Mouse (Mus musculus): ENCODE results near the gene Unc119. TPM values are rescaled to one million over a fixed set of nuclear protein-coding genes. Genes with fewer than 3 reads are reported as not detected.

Gene Unc119
- polyA plus RNA-seq, 1 experiment from 2014 or later = 43.0 TPM

GRCm38 (mm10) chr11:78392728-78393127 is 49.4 kb downstream of the Unc119 start:
- no peak overlapping the region for H3K4me3 ChIP-seq (ENCODE audit: control insufficient read depth in 1 of 2, insufficient read depth in 1 of 2, low read depth in 1 of 2, low read length in 2 of 2)
- no peaks in the 10 kb centered on the region for H3K4me1 ChIP-seq (ENCODE audit: control insufficient read depth in 2 of 2, insufficient read depth in 2 of 2, low read length in 2 of 2)
- WGBS = 68% methylated on average over 3 of the region's 3 CpGs
- H3K27me3 ChIP-seq (ENCODE audit: control insufficient read depth, insufficient read depth, low read length) = no peaks in the 10 kb centered on the region
- ATAC-seq (ENCODE audit: insufficient number of reproducible peaks, insufficient read depth, low FRiP score, low read depth) = no peak
- no peak overlapping the region for H3K27ac ChIP-seq (replicated peaks in 1 of 2; ENCODE audit: control insufficient read depth in 1 of 2, insufficient read depth in 1 of 2, low read depth in 2 of 2, low read length in 2 of 2)
- H3K36me3 ChIP-seq (ENCODE audit: control insufficient read depth, insufficient read depth, low read length) = no peaks in the 10 kb centered on the region
- H3K9me3 ChIP-seq (ENCODE audit: control insufficient read depth, low read length) = no peaks in the 10 kb centered on the region
- no peak overlapping the region for H3K4me2 ChIP-seq (ENCODE audit: low read length)
- no peak overlapping the region for H3K9ac ChIP-seq (ENCODE audit: low read length)

GRCm38 (mm10) chr11:78396950-78397349 is 53.7 kb downstream of the Unc119 start:
- Histone ChIP-seq H3K4me2 (ENCODE audit: low read length) (peak overlapping the region; percentile 32; the same call in 1 of the 2 replicates), H3K27ac (replicated peaks in 1 of 2; ENCODE audit: control insufficient read depth in 1 of 2, insufficient read depth in 1 of 2, low read depth in 2 of 2, low read length in 2 of 2) (no peak overlapping the region), H3K36me3 (ENCODE audit: control insufficient read depth, insufficient read depth, low read length) (no peaks in the 10 kb centered on the region), H3K9ac (ENCODE audit: low read length) (no peak overlapping the region), H3K4me3 (ENCODE audit: control insufficient read depth in 1 of 2, insufficient read depth in 1 of 2, low read depth in 1 of 2, low read length in 2 of 2) (no peak overlapping the region), H3K27me3 (ENCODE audit: control insufficient read depth, insufficient read depth, low read length) (peaks cover 4% of the 10 kb centered on the region; the same call in 1 of the 2 replicates), H3K4me1 (ENCODE audit: control insufficient read depth in 2 of 2, insufficient read depth in 2 of 2, low read length in 2 of 2) (no peaks in the 10 kb centered on the region), H3K9me3 (ENCODE audit: control insufficient read depth, low read length) (no peaks in the 10 kb centered on the region)
- WGBS = 50% methylated on average over 11 of the region's 11 CpGs
- no peak for ATAC-seq (ENCODE audit: insufficient number of reproducible peaks, insufficient read depth, low FRiP score, low read depth)

DNA sequence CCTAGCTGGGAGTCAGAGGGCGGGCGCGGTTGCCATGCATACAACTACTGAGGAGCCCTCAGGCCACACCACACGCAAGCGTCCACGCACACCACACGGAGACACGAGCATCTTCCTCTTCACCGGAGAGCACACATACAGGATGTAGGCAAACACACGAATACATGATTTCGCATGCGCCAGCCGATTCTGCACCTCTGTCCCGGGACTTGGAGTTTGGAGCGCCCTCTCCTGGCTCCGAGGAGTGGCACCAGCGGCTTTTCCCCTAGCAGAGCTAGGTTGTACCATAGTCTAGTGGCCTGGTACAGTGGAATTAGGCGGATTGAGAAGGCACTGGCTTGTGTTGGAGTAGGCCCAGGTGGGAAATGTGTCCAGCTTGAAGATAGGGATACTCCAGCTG is 54.1 kb downstream of the Unc119 start:
- 10% methylated on average over 18 of the region's 18 CpGs for WGBS
- H3K4me3 ChIP-seq (ENCODE audit: control insufficient read depth in 1 of 2, insufficient read depth in 1 of 2, low read depth in 1 of 2, low read length in 2 of 2) = no peak overlapping the region
- no peak overlapping the region for H3K9ac ChIP-seq (ENCODE audit: low read length)
- peak overlapping the region; percentile 32; the same call in 1 of the 2 replicates for H3K4me2 ChIP-seq (ENCODE audit: low read length)
- no peaks in the 10 kb centered on the region for H3K4me1 ChIP-seq (ENCODE audit: control insufficient read depth in 2 of 2, insufficient read depth in 2 of 2, low read length in 2 of 2)
- ATAC-seq (ENCODE audit: insufficient number of reproducible peaks, insufficient read depth, low FRiP score, low read depth) = no peak
- H3K27ac ChIP-seq (replicated peaks in 1 of 2; ENCODE audit: control insufficient read depth in 1 of 2, insufficient read depth in 1 of 2, low read depth in 2 of 2, low read length in 2 of 2) = no peak overlapping the region
- H3K36me3 ChIP-seq (ENCODE audit: control insufficient read depth, insufficient read depth, low read length) = no peaks in the 10 kb centered on the region
- H3K27me3 ChIP-seq (ENCODE audit: control insufficient read depth, insufficient read depth, low read length) = peaks cover 4% of the 10 kb centered on the region; the same call in 1 of the 2 replicates
- H3K9me3 ChIP-seq (ENCODE audit: control insufficient read depth, low read length) = no peaks in the 10 kb centered on the region

GRCm38 (mm10) chr11:78398212-78398611 is 54.9 kb downstream of the Unc119 start:
- H3K27ac ChIP-seq (replicated peaks in 1 of 2; ENCODE audit: control insufficient read depth in 1 of 2, insufficient read depth in 1 of 2, low read depth in 2 of 2, low read length in 2 of 2) = no peak overlapping the region
- H3K4me2 ChIP-seq (ENCODE audit: low read length) = no peak overlapping the region
- no peak overlapping the region for H3K4me3 ChIP-seq (ENCODE audit: control insufficient read depth in 1 of 2, insufficient read depth in 1 of 2, low read depth in 1 of 2, low read length in 2 of 2)
- no peak overlapping the region for H3K9ac ChIP-seq (ENCODE audit: low read length)
- no peak for ATAC-seq (ENCODE audit: insufficient number of reproducible peaks, insufficient read depth, low FRiP score, low read depth)
- no peaks in the 10 kb centered on the region for H3K4me1 ChIP-seq (ENCODE audit: control insufficient read depth in 2 of 2, insufficient read depth in 2 of 2, low read length in 2 of 2)
- no peaks in the 10 kb centered on the region for H3K9me3 ChIP-seq (ENCODE audit: control insufficient read depth, low read length)
- H3K27me3 ChIP-seq (ENCODE audit: control insufficient read depth, insufficient read depth, low read length) = peaks cover 6% of the 10 kb centered on the region; the same call in 1 of the 2 replicates
- H3K36me3 ChIP-seq (ENCODE audit: control insufficient read depth, insufficient read depth, low read length) = no peaks in the 10 kb centered on the region
- WGBS = 71% methylated on average over 6 of the region's 6 CpGs

Other genes with a start within 250 kb of the Unc119 start
- 17.0 and 19.4 TPM in 2 replicates for gene Fam222b, start 248.8 kb upstream of the Unc119 start, polyA plus RNA-seq (2014; fragmentation: Nextera tagmentation; extraction: Ambion mirVana)
- gene Traf4, start 177.9 kb upstream of the Unc119 start, polyA plus RNA-seq (2014; fragmentation: Nextera tagmentation; extraction: Ambion mirVana) = 18.5 and 25.6 TPM in 2 replicates
- 11.5 and 12.4 TPM in 2 replicates for gene Nek8, start 166.8 kb upstream of the Unc119 start, polyA plus RNA-seq (2014; fragmentation: Nextera tagmentation; extraction: Ambion mirVana)
- 14.7 and 16.1 TPM in 2 replicates for gene Tlcd1, start 166.8 kb upstream of the Unc119 start, polyA plus RNA-seq (2014; fragmentation: Nextera tagmentation; extraction: Ambion mirVana)
- 968 and 1,084 TPM in 2 replicates for gene Rpl23a, start 159.9 kb upstream of the Unc119 start, polyA plus RNA-seq (2014; fragmentation: Nextera tagmentation; extraction: Ambion mirVana)
- gene Rab34, start 155.1 kb upstream of the Unc119 start, polyA plus RNA-seq (2014; fragmentation: Nextera tagmentation; extraction: Ambion mirVana) = 57.1 and 61.8 TPM in 2 replicates
- 2.4 and 2.9 TPM in 2 replicates for gene Proca1, start 150.1 kb upstream of the Unc119 start, polyA plus RNA-seq (2014; fragmentation: Nextera tagmentation; extraction: Ambion mirVana)
- 65.2 and 75.8 TPM in 2 replicates for gene Sdf2, start 97.7 kb upstream of the Unc119 start, polyA plus RNA-seq (2014; fragmentation: Nextera tagmentation; extraction: Ambion mirVana)
- gene Supt6, start 97.5 kb upstream of the Unc119 start, polyA plus RNA-seq (2014; fragmentation: Nextera tagmentation; extraction: Ambion mirVana) = 13.8 and 15.5 TPM in 2 replicates
- gene 2610507B11Rik, start 81.7 kb upstream of the Unc119 start, polyA plus RNA-seq (2014; fragmentation: Nextera tagmentation; extraction: Ambion mirVana) = 71.3 and 72.5 TPM in 2 replicates
- gene BC030499, start 52.6 kb upstream of the Unc119 start, polyA plus RNA-seq (2014; fragmentation: Nextera tagmentation; extraction: Ambion mirVana) = 0.23 and 0.70 TPM in 2 replicates
- 23.6 and 25.0 TPM in 2 replicates for gene Spag5, start 42.0 kb upstream of the Unc119 start, polyA plus RNA-seq (2014; fragmentation: Nextera tagmentation; extraction: Ambion mirVana)
- gene Aldoc, start 20.5 kb upstream of the Unc119 start, polyA plus RNA-seq (2014; fragmentation: Nextera tagmentation; extraction: Ambion mirVana) = 28.2 and 30.3 TPM in 2 replicates
- 51.3 and 55.7 TPM in 2 replicates for gene Pigs, start 15.1 kb upstream of the Unc119 start, polyA plus RNA-seq (2014; fragmentation: Nextera tagmentation; extraction: Ambion mirVana)
- gene Foxn1, start 43.1 kb downstream of the Unc119 start, polyA plus RNA-seq (2014; fragmentation: Nextera tagmentation; extraction: Ambion mirVana) = not detected in 2 replicates
- not detected in 2 replicates for gene Slc13a2, start 78.7 kb downstream of the Unc119 start, polyA plus RNA-seq (2014; fragmentation: Nextera tagmentation; extraction: Ambion mirVana)
- gene Slc46a1, start 122.2 kb downstream of the Unc119 start, polyA plus RNA-seq (2014; fragmentation: Nextera tagmentation; extraction: Ambion mirVana) = 6.2 and 8.1 TPM in 2 replicates
- 0.11 TPM in 1 of 2 replicates, not detected in the other for gene Sarm1, start 154.3 kb downstream of the Unc119 start, polyA plus RNA-seq (2014; fragmentation: Nextera tagmentation; extraction: Ambion mirVana)
- 0.15 and 0.34 TPM in 2 replicates for gene Vtn, start 155.6 kb downstream of the Unc119 start, polyA plus RNA-seq (2014; fragmentation: Nextera tagmentation; extraction: Ambion mirVana)
- not detected in 2 replicates for gene Sebox, start 160.0 kb downstream of the Unc119 start, polyA plus RNA-seq (2014; fragmentation: Nextera tagmentation; extraction: Ambion mirVana)
- 41.2 and 44.4 TPM in 2 replicates for gene Tmem199, start 168.7 kb downstream of the Unc119 start, polyA plus RNA-seq (2014; fragmentation: Nextera tagmentation; extraction: Ambion mirVana)
- gene Poldip2, start 168.7 kb downstream of the Unc119 start, polyA plus RNA-seq (2014; fragmentation: Nextera tagmentation; extraction: Ambion mirVana) = 155 and 161 TPM in 2 replicates
- gene Tnfaip1, start 192.8 kb downstream of the Unc119 start, polyA plus RNA-seq (2014; fragmentation: Nextera tagmentation; extraction: Ambion mirVana) = 77.6 and 77.9 TPM in 2 replicates
- gene Ift20, start 192.9 kb downstream of the Unc119 start, polyA plus RNA-seq (2014; fragmentation: Nextera tagmentation; extraction: Ambion mirVana) = 104 and 112 TPM in 2 replicates
- 51.7 and 54.7 TPM in 2 replicates for gene Tmem97, start 207.3 kb downstream of the Unc119 start, polyA plus RNA-seq (2014; fragmentation: Nextera tagmentation; extraction: Ambion mirVana)

All from heart, embryonic 14.5 days (tissue).